Comparison of ENCODE assay signal across 8 mouse cellular contexts in genomic region chr12:118930386-118931318, GRCm38 (mm10). TPM values are rescaled to one million over a fixed set of nuclear protein-coding genes. Genes with fewer than 3 reads are reported as not detected.
DNase-seq lines count a peak whose midpoint lies in the region; ATAC-seq and TF ChIP-seq lines count a peak whose summit lies in the region.

No protein-coding gene starts in this region.

- no peaks in the 10 kb centered on the region for H3K36me3 ChIP-seq in heart, postnatal 0 days (replicated peaks; ENCODE audit: control insufficient read depth, insufficient read depth, low read length)
- H3K36me3 ChIP-seq in limb, embryonic 15.5 days = no peaks in the 10 kb centered on the region
- H3K36me3 ChIP-seq in stomach, postnatal 0 days (ENCODE audit: control insufficient read depth, insufficient read depth, low read length) = no peaks in the 10 kb centered on the region

- peak overlapping the region; percentile 11; the same call in 1 of the 2 replicates for H3K4me2 ChIP-seq in heart, postnatal 0 days (ENCODE audit: low read depth, low read length)
- peak overlapping the region; percentile 21; the same call in 1 of the 2 replicates for H3K4me2 ChIP-seq in limb, embryonic 15.5 days
- H3K4me2 ChIP-seq in stomach, postnatal 0 days (replicated peaks; ENCODE audit: low read depth) = peak overlapping the region; percentile 24; the same call in 1 of the 2 replicates

- no peak overlapping the region for H3K9ac ChIP-seq in heart, postnatal 0 days (replicated peaks; ENCODE audit: low read depth, low read length)
- no peak overlapping the region for H3K9ac ChIP-seq in limb, embryonic 15.5 days
- H3K9ac ChIP-seq in stomach, postnatal 0 days (ENCODE audit: low read length) = no peak overlapping the region

- no peak overlapping the region for H3K4me3 ChIP-seq in heart, postnatal 0 days (ENCODE audit: low read depth, low read length)
- no peak overlapping the region for H3K4me3 ChIP-seq in limb, embryonic 15.5 days
- no peak overlapping the region for H3K4me3 ChIP-seq in stomach, postnatal 0 days (ENCODE audit: low read depth, low read length)

- no peak for ATAC-seq in heart, postnatal 0 days (ENCODE audit: insufficient read depth, low read depth)
- ATAC-seq in limb, embryonic 15.5 days (ENCODE audit: insufficient number of reproducible peaks, low FRiP score, low TSS enrichment, low read depth) = no peak
- no peak for ATAC-seq in stomach, postnatal 0 days (ENCODE audit: low FRiP score, low TSS enrichment)

- H3K9me3 ChIP-seq in heart, postnatal 0 days (replicated peaks; ENCODE audit: control insufficient read depth, low read length) = no peaks in the 10 kb centered on the region
- no peaks in the 10 kb centered on the region for H3K9me3 ChIP-seq in limb, embryonic 15.5 days
- H3K9me3 ChIP-seq in stomach, postnatal 0 days (ENCODE audit: control insufficient read depth, low read length) = no peaks in the 10 kb centered on the region

- no peaks in the 10 kb centered on the region for H3K27me3 ChIP-seq in heart, postnatal 0 days (ENCODE audit: control insufficient read depth, insufficient read depth, low read length)
- no peaks in the 10 kb centered on the region for H3K27me3 ChIP-seq in limb, embryonic 15.5 days
- no peaks in the 10 kb centered on the region for H3K27me3 ChIP-seq in stomach, postnatal 0 days (ENCODE audit: control insufficient read depth, insufficient read depth, low read length)

- peak; percentile 76 for DNase-seq in CD4-positive, CD25-positive, alpha-beta regulatory T cell, adult 2 months (ENCODE audit: low read depth, low spot score)
- peak; percentile 41 for DNase-seq in adrenal gland, postnatal 25 days
- peak; percentile 41 for DNase-seq in fibroblast of lung, adult 2 months (ENCODE audit: low read depth)
- peak; percentile 74 for DNase-seq in heart, postnatal 0 days (ENCODE audit: low spot score)
- peak; percentile 80 for DNase-seq in kidney, postnatal 10 days
- peak; percentile 15 to 48 for DNase-seq in natural killer cell, adult 2 months (ENCODE audit: low spot score in 2 of 2)
- DNase-seq in stomach, postnatal 0 days (ENCODE audit: low spot score) = peak; percentile 70

- H3K4me1 ChIP-seq in heart, postnatal 0 days (ENCODE audit: control insufficient read depth, insufficient read depth) = no peaks in the 10 kb centered on the region
- peaks cover 3% of the 10 kb centered on the region; the same call in 1 of the 2 replicates for H3K4me1 ChIP-seq in limb, embryonic 15.5 days
- no peaks in the 10 kb centered on the region for H3K4me1 ChIP-seq in stomach, postnatal 0 days (replicated peaks; ENCODE audit: control insufficient read depth, insufficient read depth)

- WGBS in heart, postnatal 0 days = 24% methylated on average over 13 of the region's 13 CpGs
- 24% methylated on average over 13 of the region's 13 CpGs for WGBS in limb, embryonic 15.5 days
- whole genome bisulfite sequencing in stomach, postnatal 0 days = 21% methylated on average over 13 of the region's 13 CpGs

- no peak overlapping the region for H3K27ac ChIP-seq in heart, postnatal 0 days (ENCODE audit: low read depth)
- no peak overlapping the region for H3K27ac ChIP-seq in limb, embryonic 15.5 days
- H3K27ac ChIP-seq in stomach, postnatal 0 days (replicated peaks) = no peak overlapping the region

- TF ChIP-seq CTCF in heart, postnatal 0 days (IDR thresholded peaks at IDR 0.05; ENCODE audit: low read depth) = peak; percentile 72
- TF ChIP-seq CTCF in stomach, postnatal 0 days (IDR thresholded peaks at IDR 0.05; ENCODE audit: low read depth) = peak; percentile 90

- TF ChIP-seq EP300 in heart, postnatal 0 days (IDR thresholded peaks at IDR 0.05; ENCODE audit: low read depth) = no peak
- no peak for TF ChIP-seq EP300 in stomach, postnatal 0 days (optimal IDR thresholded peaks at IDR 0.05)

RNA-seq across cellular contexts. Expression of gene Abcb5, which starts 35.6 kb away (rescaled TPM):
- not detected in 2 replicates for total RNA-seq in adrenal gland, postnatal 25 days (2021)
- not detected in 2 replicates for total RNA-seq in heart, postnatal 0 days (2014; rRNA removed; ENCODE audit: low replicate concordance)
- polyA plus RNA-seq in heart, postnatal 0 days (2015; fragmentation: Nextera tagmentation; extraction: Ambion mirVana) = not detected in 2 replicates
- not detected in 2 replicates for polyA plus RNA-seq in limb, embryonic 15.5 days (2015; fragmentation: Nextera tagmentation; extraction: Ambion mirVana)
- not detected in 2 replicates for polyA plus RNA-seq in stomach, postnatal 0 days (2015; fragmentation: Nextera tagmentation; extraction: Ambion mirVana)
